ENCODE assay signal across 8 mouse cellular contexts in the genomic region with DNA sequence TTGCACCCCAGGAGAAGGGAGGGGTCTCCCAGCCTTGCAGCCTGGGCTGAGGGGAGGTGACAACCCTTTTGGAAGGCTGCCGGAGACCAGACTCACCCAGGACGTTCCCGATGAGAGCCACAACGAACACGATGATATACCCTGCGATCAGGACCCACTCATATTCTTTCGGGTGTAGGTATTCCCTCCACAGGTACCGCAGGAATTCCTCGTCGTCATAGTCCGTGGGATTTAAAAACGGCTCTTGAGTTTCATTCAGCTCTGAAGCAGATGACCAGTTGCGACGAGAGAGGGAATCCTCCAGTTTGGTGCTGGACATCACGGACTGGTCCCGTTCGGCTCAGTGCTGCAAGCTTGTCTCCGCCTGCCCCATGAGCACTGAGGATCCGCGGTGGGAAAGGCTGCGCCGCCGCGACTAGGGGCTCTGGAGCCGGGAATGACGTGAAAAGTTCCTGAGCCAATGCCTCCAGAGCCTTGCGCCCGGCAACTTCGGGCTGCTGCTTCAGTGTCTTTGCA. TPM values are rescaled to one million over a fixed set of nuclear protein-coding genes. Genes with fewer than 3 reads are reported as not detected.
DNase-seq lines count a peak whose midpoint lies in the region; ATAC-seq and TF ChIP-seq lines count a peak whose summit lies in the region.

No protein-coding gene starts in this region.

- H3K36me3 ChIP-seq in kidney, postnatal 0 days (ENCODE audit: insufficient read depth, low read length), result no peaks in the 10 kb centered on the region
- no peaks in the 10 kb centered on the region for H3K36me3 ChIP-seq in forebrain, embryonic 12.5 days (replicated peaks)
- no peaks in the 10 kb centered on the region for H3K36me3 ChIP-seq in stomach, embryonic 15.5 days

- H3K27ac ChIP-seq in kidney, postnatal 0 days, result no peak overlapping the region
- no peak overlapping the region for H3K27ac ChIP-seq in forebrain, embryonic 12.5 days
- no peak overlapping the region for H3K27ac ChIP-seq in layer of hippocampus, adult 2 months
- H3K27ac ChIP-seq in stomach, embryonic 15.5 days, result no peak overlapping the region

- H3K4me1 ChIP-seq in kidney, postnatal 0 days (replicated peaks; ENCODE audit: insufficient read depth, low read length), result peaks cover 6% of the 10 kb centered on the region; the same call in 1 of the 2 replicates
- peaks cover 10% of the 10 kb centered on the region for H3K4me1 ChIP-seq in forebrain, embryonic 12.5 days
- peaks cover 6% of the 10 kb centered on the region; the same call in 1 of the 2 replicates for H3K4me1 ChIP-seq in stomach, embryonic 15.5 days

- H3K9me3 ChIP-seq in kidney, postnatal 0 days (replicated peaks; ENCODE audit: low read length), result no peaks in the 10 kb centered on the region
- H3K9me3 ChIP-seq in forebrain, embryonic 12.5 days, result no peaks in the 10 kb centered on the region
- no peaks in the 10 kb centered on the region for H3K9me3 ChIP-seq in stomach, embryonic 15.5 days

- WGBS in kidney, postnatal 0 days, result 1% methylated on average over 29 of the region's 29 CpGs
- whole genome bisulfite sequencing in forebrain, embryonic 12.5 days, result under 1% methylated on average over 29 of the region's 29 CpGs
- under 1% methylated on average over 29 of the region's 29 CpGs for WGBS in stomach, embryonic 15.5 days

- peak; percentile 53 for DNase-seq in kidney, postnatal 0 days (ENCODE audit: low spot score)
- no peak for DNase-seq in kidney, postnatal 25 days
- peak; percentile 31 to 37 for DNase-seq in adrenal gland, postnatal 36 days
- DNase-seq in layer of hippocampus, adult 2 months (ENCODE audit: low spot score in 2 of 2), result peak; percentile 22 to 26
- DNase-seq in lung, postnatal 4 days, result peak; percentile 5 to 25

- H3K27me3 ChIP-seq in kidney, postnatal 0 days (ENCODE audit: insufficient read depth, low read length), result no peaks in the 10 kb centered on the region; the same call in 1 of the 2 replicates
- H3K27me3 ChIP-seq in forebrain, embryonic 12.5 days, result peaks cover 28% of the 10 kb centered on the region
- 0 out of 2 replicates have a peak, but pooled peaks cover 6% of the 10 kb centered on the region for H3K27me3 ChIP-seq in stomach, embryonic 15.5 days (replicated peaks)

- H3K4me3 ChIP-seq in kidney, postnatal 0 days (replicated peaks; ENCODE audit: low read depth, low read length), result peak overlapping the region; percentile 32
- peak overlapping the region; percentile 46 for H3K4me3 ChIP-seq in forebrain, embryonic 12.5 days (replicated peaks)
- peak overlapping the region; percentile 56 for H3K4me3 ChIP-seq in layer of hippocampus, adult 2 months
- peak overlapping the region; percentile 39 for H3K4me3 ChIP-seq in stomach, embryonic 15.5 days (replicated peaks)

- H3K4me2 ChIP-seq in kidney, postnatal 0 days (ENCODE audit: low read length), result peak overlapping the region; percentile 67
- H3K4me2 ChIP-seq in forebrain, embryonic 12.5 days, result peak overlapping the region; percentile 90
- H3K4me2 ChIP-seq in stomach, embryonic 15.5 days, result peak overlapping the region; percentile 89

- ATAC-seq in kidney, postnatal 0 days (replicated peaks; ENCODE audit: low FRiP score, low read depth), result no peak
- ATAC-seq in forebrain, embryonic 12.5 days (ENCODE audit: low FRiP score), result peak; percentile 70
- peak; percentile 58; the same call in 1 of the 2 replicates for ATAC-seq in stomach, embryonic 15.5 days (ENCODE audit: insufficient read depth, low FRiP score, low read depth)
- no peak for ATAC-seq in megakaryocyte-erythroid progenitor cell, adult 5-6 weeks (replicated peaks; ENCODE audit: low FRiP score, low TSS enrichment, poor library complexity, severe bottlenecking)

- no peak overlapping the region for H3K9ac ChIP-seq in kidney, postnatal 0 days (ENCODE audit: low read depth, low read length)
- H3K9ac ChIP-seq in forebrain, embryonic 12.5 days, result peak overlapping the region; percentile 42
- H3K9ac ChIP-seq in stomach, embryonic 15.5 days, result no peak overlapping the region

- TF ChIP-seq CTCF in kidney, postnatal 0 days (IDR thresholded peaks at IDR 0.05; ENCODE audit: low read depth), result no peak
- TF ChIP-seq CTCF in layer of hippocampus, adult 2 months (conservative IDR thresholded peaks at IDR 0.05), result no peak

RNA-seq across cellular contexts. Expression of gene Hcrtr2, which starts 0.4 kb away (rescaled TPM):
- 0.08 TPM in 1 of 2 replicates, not detected in the other for polyA plus RNA-seq in kidney, postnatal 0 days (2015; fragmentation: Nextera tagmentation; extraction: Ambion mirVana)
- under 1 TPM; 0.10 to 0.92 TPM for total RNA-seq in adrenal gland, postnatal 36 days (2021)
- 0.72 and 0.77 TPM in 2 replicates for polyA plus RNA-seq in forebrain, embryonic 12.5 days (2016; fragmentation: Nextera tagmentation; extraction: Ambion mirVana)
- 1 to 10 TPM; 3.5 to 3.6 TPM for total RNA-seq in layer of hippocampus, adult 2 months (2021)
- not detected in 2 replicates for polyA plus RNA-seq in stomach, embryonic 15.5 days (2015; fragmentation: Nextera tagmentation; extraction: Ambion mirVana)
- not detected in 2 replicates for total RNA-seq in megakaryocyte-erythroid progenitor cell, adult 5-6 weeks (2014; fragmentation: Nextera tagmentation)
- not detected in 2 replicates for total RNA-seq in megakaryocyte-erythroid progenitor cell, adult 5-6 weeks (2017)

Comparison
In these comparisons a context has a peak if more than half of its experiments do, and no peak if none do; other contexts are left out.
1. DNase-seq: peak in kidney, postnatal 0 days (single experiment), adrenal gland, postnatal 36 days (2 of 2), layer of hippocampus, adult 2 months (2 of 2) and lung, postnatal 4 days (2 of 2); none in kidney, postnatal 25 days (0 of 2).
2. ATAC-seq: peak in forebrain, embryonic 12.5 days (single experiment) and stomach, embryonic 15.5 days (single experiment); none in kidney, postnatal 0 days (single experiment) and megakaryocyte-erythroid progenitor cell, adult 5-6 weeks (single experiment).
3. Peak in every context shown above with its lines, with median percentiles within 50 percentile points of each other: H3K4me2 ChIP-seq and H3K4me3 ChIP-seq.